Mouse (Mus musculus) ovary, postnatal 10 days (tissue): Measurements from ENCODE around the gene Emg1.

Experiments used
- DNase-seq: peaks from one replicate; pipeline ENCODE4 v3.0.0; 2022; ENCODE audit warnings: low spot score

Emg1 gene

GRCm38 (mm10) chr6:124711824-124712782 lies at the start of gene Emg1, which contains the start of gene Phb2:
TSS of gene Emg1 (minus strand) at chr6:124712178.
TSS of gene Phb2 (plus strand) at chr6:124712336.
- peak; percentile 89 for DNase-seq

- DNase-seq, result no peak
Observed at GRCm38 (mm10) chr6:124759259-124759658, 47.3 kb upstream of the Emg1 start.

GRCm38 (mm10) chr6:124758849-124759232 lies 46.9 kb upstream of the Emg1 start:
- DNase-seq, result no peak

- no peak for DNase-seq
Observed at GRCm38 (mm10) chr6:124757909-124758848, 46.2 kb upstream of the Emg1 start.

GRCm38 (mm10) chr6:124757351-124757880 lies 45.4 kb upstream of the Emg1 start:
- DNase-seq, result no peak

GRCm38 (mm10) chr6:124756652-124757350 lies 44.8 kb upstream of the Emg1 start:
- peak; percentile 79 for DNase-seq

GRCm38 (mm10) chr6:124755831-124756595 lies 44.0 kb upstream of the Emg1 start, which contains the start of the genes Gm45234 and Atn1:
TSS of gene Gm45234 (minus strand) at chr6:124756021.
TSS of gene Atn1 (minus strand) at chr6:124756524.
- DNase-seq, result no peak

GRCm38 (mm10) chr6:124755306-124755705 lies 43.3 kb upstream of the Emg1 start:
- no peak for DNase-seq

GRCm38 (mm10) chr6:124753861-124754260 lies 41.9 kb upstream of the Emg1 start:
- DNase-seq, result no peak

GRCm38 (mm10) chr6:124750405-124750804 lies 38.4 kb upstream of the Emg1 start:
- DNase-seq, result no peak

GRCm38 (mm10) chr6:124746654-124747632 lies 35.0 kb upstream of the Emg1 start:
- DNase-seq, result no peak

GRCm38 (mm10) chr6:124746296-124746605 lies 34.3 kb upstream of the Emg1 start:
- DNase-seq, result no peak

- peak; percentile 88 for DNase-seq
Observed at GRCm38 (mm10) chr6:124745490-124746295, 33.7 kb upstream of the Emg1 start.

- no peak for DNase-seq
Observed at GRCm38 (mm10) chr6:124744755-124745321, 32.9 kb upstream of the Emg1 start.

- DNase-seq, result no peak
Observed at GRCm38 (mm10) chr6:124743647-124744046, 31.7 kb upstream of the Emg1 start.

GRCm38 (mm10) chr6:124742839-124743514 lies 31.0 kb upstream of the Emg1 start:
- DNase-seq, result no peak

- no peak for DNase-seq
Observed at GRCm38 (mm10) chr6:124741842-124742241, 29.9 kb upstream of the Emg1 start.
